Mouse (Mus musculus) cerebellum, adult 2 months (tissue): ENCODE results near the gene Zfp398.

ENCODE experiments used
- CTCF ChIP-seq: fragments of 200-500 bp; IDR thresholded peaks from 2 replicates; pipeline ENCODE4 v1.5.1; 2011; ENCODE audit warnings: low read depth, mild to moderate bottlenecking, control low read depth, low read length, moderate library complexity, borderline replicate concordance; ENCODE audit not compliant: insufficient read depth
- POLR2A ChIP-seq: fragments of 200-500 bp; IDR thresholded peaks from 2 replicates; pipeline ENCODE4 v1.6.1; 2011; ENCODE audit warnings: low read length, control low read depth, borderline replicate concordance; ENCODE audit not compliant: insufficient read depth

- no peak for TF ChIP-seq CTCF
- no peak for TF ChIP-seq POLR2A
Measured at GRCm38 (mm10) chr6:47904917-47905695, 69.6 kb downstream of the Zfp398 start.
